Mouse (Mus musculus): ENCODE measurements around the gene Pptc7. TPM values are rescaled to one million over a fixed set of nuclear protein-coding genes. Genes with fewer than 3 reads are reported as not detected.

Gene Pptc7
- polyA plus RNA-seq, 2 experiments: 8.9 to 11.5 TPM

DNA sequence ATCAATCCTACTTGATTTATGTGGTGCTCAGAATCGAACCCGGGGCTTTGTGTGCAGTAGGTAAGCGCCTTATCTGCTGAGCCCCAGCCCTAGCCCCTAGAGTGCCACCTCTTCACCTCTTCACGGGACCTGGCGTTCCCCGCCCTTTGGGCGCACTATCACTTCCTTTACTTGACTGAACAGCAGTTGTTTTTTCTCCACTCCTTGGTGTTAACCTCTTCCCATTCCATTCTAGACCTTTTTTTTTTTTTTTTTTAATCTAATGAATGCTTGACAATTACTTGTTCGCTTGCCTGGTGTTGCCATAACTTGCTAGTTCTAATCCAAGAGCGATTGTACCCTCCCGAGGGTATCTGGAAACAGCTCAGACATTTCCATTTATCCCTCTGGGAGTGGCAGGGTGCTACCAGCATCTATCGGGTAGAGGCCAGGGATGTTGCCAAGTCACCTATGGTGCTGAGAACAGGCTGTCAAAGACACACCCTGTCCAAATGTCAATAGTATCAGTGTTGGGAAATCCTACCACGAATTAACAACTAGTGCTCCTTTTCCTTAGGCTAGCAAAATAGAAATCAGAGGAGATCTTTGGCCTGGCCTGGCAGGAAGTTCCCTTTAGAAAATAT is 4.3 kb upstream of the Pptc7 start:
- no peak overlapping the region for H3K27ac ChIP-seq (replicated peaks; ENCODE audit: low read depth, low read length)
- no peak overlapping the region for H3K4me2 ChIP-seq (replicated peaks; ENCODE audit: low read depth, low read length, severe bottlenecking)
- H3K36me3 ChIP-seq (ENCODE audit: control insufficient read depth, insufficient read depth, low read length): no peaks in the 10 kb centered on the region
- no peaks in the 10 kb centered on the region for H3K27me3 ChIP-seq (ENCODE audit: control insufficient read depth, insufficient read depth, low read length)
- ATAC-seq (ENCODE audit: low FRiP score, low read depth) (no peak), DNase-seq (ENCODE audit: low spot score) (no peak)
- no peak overlapping the region for H3K4me3 ChIP-seq (replicated peaks; ENCODE audit: low read length)
- H3K9ac ChIP-seq (ENCODE audit: low read depth, low read length, severe bottlenecking): no peak overlapping the region
- TF ChIP-seq POLR2A (IDR thresholded peaks at IDR 0.05; ENCODE audit: borderline replicate concordance, extremely low read depth, insufficient read depth, insufficient read length): no peak
- 77% methylated on average over 12 of the region's 12 CpGs for WGBS
- H3K9me3 ChIP-seq (ENCODE audit: control insufficient read depth, low read length): no peaks in the 10 kb centered on the region
- H3K4me1 ChIP-seq (ENCODE audit: control insufficient read depth, insufficient read depth, low read length): peaks cover 7% of the 10 kb centered on the region

DNA sequence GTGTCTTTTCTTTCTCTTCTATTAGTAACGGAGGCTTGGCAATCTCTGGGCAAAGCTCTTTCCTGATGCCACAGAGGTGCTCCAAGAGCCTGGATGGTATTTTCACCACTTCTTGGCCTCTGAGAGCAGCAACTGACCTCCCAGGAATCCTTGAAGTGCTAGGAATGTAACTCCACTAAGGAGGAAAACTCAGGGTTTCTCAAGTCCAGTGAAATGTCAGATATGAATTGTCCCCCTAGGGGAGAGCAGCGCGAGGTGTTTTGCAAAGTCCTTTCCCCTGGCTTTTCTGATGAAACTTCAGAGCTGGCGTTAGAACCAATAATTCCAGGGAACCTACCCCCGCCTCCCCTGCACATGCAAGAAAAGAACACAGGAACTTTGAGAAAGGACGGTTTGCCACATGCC is 3.7 kb upstream of the Pptc7 start:
- WGBS: 37% methylated on average over 6 of the region's 6 CpGs
- H3K9me3 ChIP-seq (ENCODE audit: control insufficient read depth, low read length): no peaks in the 10 kb centered on the region
- H3K4me2 ChIP-seq (replicated peaks; ENCODE audit: low read depth, low read length, severe bottlenecking): peak overlapping the region; percentile 16; the same call in 1 of the 2 replicates
- TF ChIP-seq POLR2A (IDR thresholded peaks at IDR 0.05; ENCODE audit: borderline replicate concordance, extremely low read depth, insufficient read depth, insufficient read length): no peak
- no peaks in the 10 kb centered on the region for H3K36me3 ChIP-seq (ENCODE audit: control insufficient read depth, insufficient read depth, low read length)
- peaks cover 11% of the 10 kb centered on the region for H3K4me1 ChIP-seq (ENCODE audit: control insufficient read depth, insufficient read depth, low read length)
- no peak overlapping the region for H3K4me3 ChIP-seq (replicated peaks; ENCODE audit: low read length)
- DNase-seq (ENCODE audit: low spot score): no peak
- no peak overlapping the region for H3K27ac ChIP-seq (replicated peaks; ENCODE audit: low read depth, low read length)
- H3K27me3 ChIP-seq (ENCODE audit: control insufficient read depth, insufficient read depth, low read length): no peaks in the 10 kb centered on the region
- no peak for ATAC-seq (ENCODE audit: low FRiP score, low read depth)
- no peak overlapping the region for H3K9ac ChIP-seq (ENCODE audit: low read depth, low read length, severe bottlenecking)

DNA sequence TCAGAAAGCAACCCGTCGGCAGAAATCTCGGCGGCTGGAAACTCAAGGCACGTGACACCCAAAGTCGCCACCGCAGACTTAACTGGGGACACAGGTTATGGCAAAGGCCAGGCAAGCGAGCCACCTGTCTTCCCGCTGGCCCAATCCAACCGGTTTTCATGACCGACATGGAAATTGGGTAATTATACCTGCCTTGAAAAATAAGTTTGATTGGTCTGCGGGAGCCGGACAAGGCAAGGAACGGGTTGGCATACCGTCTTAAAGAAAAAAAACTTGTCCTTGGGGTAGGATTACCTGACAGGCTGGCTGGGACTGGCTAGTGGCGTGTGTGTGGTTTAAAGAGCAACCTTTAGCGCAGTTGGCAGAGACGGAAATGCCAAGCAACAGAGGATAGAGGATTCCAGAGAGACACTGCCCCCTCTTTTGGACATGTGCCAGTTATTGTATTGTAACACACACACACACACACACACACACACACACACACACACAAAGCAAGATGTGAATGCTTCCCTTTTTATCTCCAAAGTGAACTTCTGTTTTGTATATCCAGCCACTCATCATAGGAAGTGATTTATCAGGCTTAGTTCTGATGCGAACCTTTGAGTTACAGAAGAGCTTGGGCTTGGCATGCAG is 3.2 kb upstream of the Pptc7 start:
- Histone ChIP-seq H3K9ac (ENCODE audit: low read depth, low read length, severe bottlenecking) (no peak overlapping the region), H3K36me3 (ENCODE audit: control insufficient read depth, insufficient read depth, low read length) (no peaks in the 10 kb centered on the region), H3K4me1 (ENCODE audit: control insufficient read depth, insufficient read depth, low read length) (peaks cover 16% of the 10 kb centered on the region), H3K9me3 (ENCODE audit: control insufficient read depth, low read length) (no peaks in the 10 kb centered on the region), H3K4me3 (replicated peaks; ENCODE audit: low read length) (no peak overlapping the region), H3K27ac (replicated peaks; ENCODE audit: low read depth, low read length) (no peak overlapping the region), H3K27me3 (ENCODE audit: control insufficient read depth, insufficient read depth, low read length) (no peaks in the 10 kb centered on the region), H3K4me2 (replicated peaks; ENCODE audit: low read depth, low read length, severe bottlenecking) (peak overlapping the region; percentile 16)
- DNase-seq (ENCODE audit: low spot score) (no peak), ATAC-seq (ENCODE audit: low FRiP score, low read depth) (no peak)
- no peak for TF ChIP-seq POLR2A (IDR thresholded peaks at IDR 0.05; ENCODE audit: borderline replicate concordance, extremely low read depth, insufficient read depth, insufficient read length)
- WGBS: 27% methylated on average over 19 of the region's 19 CpGs

DNA sequence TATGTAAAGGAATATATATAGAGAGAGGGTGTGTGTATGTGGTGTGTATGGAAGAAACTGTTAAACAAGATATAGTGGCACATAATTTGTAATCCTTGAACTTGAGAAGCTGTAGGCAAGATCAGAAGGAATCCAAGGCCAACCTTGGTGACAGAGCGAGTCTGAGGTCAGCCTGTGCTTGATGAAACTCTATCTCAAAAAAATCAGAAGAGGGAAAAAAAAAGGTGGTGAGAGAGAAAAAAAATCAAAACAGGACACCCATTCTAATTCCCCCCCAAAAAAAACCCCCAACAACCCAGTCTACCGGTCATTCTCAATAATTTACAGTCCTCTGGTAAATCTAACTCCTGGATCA is 360 bp upstream of the Pptc7 start:
- Histone ChIP-seq H3K9me3 (ENCODE audit: control insufficient read depth, low read length) (no peaks in the 10 kb centered on the region), H3K36me3 (ENCODE audit: control insufficient read depth, insufficient read depth, low read length) (peaks cover 13% of the 10 kb centered on the region), H3K27ac (replicated peaks; ENCODE audit: low read depth, low read length) (no peak overlapping the region), H3K4me2 (replicated peaks; ENCODE audit: low read depth, low read length, severe bottlenecking) (peak overlapping the region; percentile 98), H3K4me3 (replicated peaks; ENCODE audit: low read length) (peak overlapping the region; percentile 96), H3K9ac (ENCODE audit: low read depth, low read length, severe bottlenecking) (no peak overlapping the region), H3K4me1 (ENCODE audit: control insufficient read depth, insufficient read depth, low read length) (peaks cover 16% of the 10 kb centered on the region), H3K27me3 (ENCODE audit: control insufficient read depth, insufficient read depth, low read length) (no peaks in the 10 kb centered on the region)
- ATAC-seq (ENCODE audit: low FRiP score, low read depth) (no peak), DNase-seq (ENCODE audit: low spot score) (no peak)
- TF ChIP-seq POLR2A (IDR thresholded peaks at IDR 0.05; ENCODE audit: borderline replicate concordance, extremely low read depth, insufficient read depth, insufficient read length): no peak
- 23% methylated on average over 2 of the region's 2 CpGs for WGBS

DNA sequence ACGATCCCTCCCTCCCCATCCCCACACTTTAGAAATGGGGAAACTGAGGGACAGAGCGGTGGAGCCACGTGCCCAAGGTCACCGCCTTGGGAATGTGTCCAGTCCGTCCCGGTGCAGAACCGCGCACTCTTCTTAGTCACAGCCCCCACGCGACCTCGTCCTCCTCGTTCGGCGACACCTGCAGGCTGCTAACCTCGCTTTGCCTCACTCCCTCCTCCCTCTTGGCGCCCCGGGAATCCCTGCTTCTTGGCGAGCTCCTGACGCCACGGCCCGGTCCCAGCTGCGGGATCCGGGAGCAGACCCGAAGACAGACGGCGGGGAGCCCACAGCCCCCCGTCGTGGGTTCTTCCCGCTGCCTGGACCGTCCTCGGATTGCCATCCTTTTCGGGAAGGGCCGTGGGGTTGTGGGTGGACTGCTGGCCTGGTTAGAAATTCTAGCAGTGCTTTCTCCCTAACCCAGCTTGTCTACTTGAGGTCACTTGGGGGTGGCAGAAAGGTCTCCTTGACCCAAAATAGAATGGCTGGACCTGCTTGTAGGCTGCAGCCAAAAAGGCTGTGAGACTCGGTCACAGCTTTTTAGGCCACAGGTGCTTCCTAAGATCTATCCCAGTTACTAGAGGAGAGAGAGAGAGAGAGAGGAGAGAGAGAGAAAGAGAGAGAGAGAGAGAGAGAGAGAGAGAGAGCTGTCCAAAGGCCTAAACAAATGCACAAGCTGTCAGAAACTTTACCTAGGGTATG is 1.0 kb downstream of the Pptc7 start:
- 1% methylated on average over 34 of the region's 34 CpGs for WGBS
- H3K36me3 ChIP-seq (ENCODE audit: control insufficient read depth, insufficient read depth, low read length): peaks cover 15% of the 10 kb centered on the region
- H3K27me3 ChIP-seq (ENCODE audit: control insufficient read depth, insufficient read depth, low read length): no peaks in the 10 kb centered on the region
- DNase-seq (ENCODE audit: low spot score): peak; percentile 22
- H3K4me3 ChIP-seq (replicated peaks; ENCODE audit: low read length): peak overlapping the region; percentile 96
- no peak overlapping the region; the same call in 1 of the 2 replicates for H3K27ac ChIP-seq (replicated peaks; ENCODE audit: low read depth, low read length)
- peak overlapping the region; percentile 81 for H3K9ac ChIP-seq (ENCODE audit: low read depth, low read length, severe bottlenecking)
- TF ChIP-seq POLR2A (IDR thresholded peaks at IDR 0.05; ENCODE audit: borderline replicate concordance, extremely low read depth, insufficient read depth, insufficient read length): no peak
- no peaks in the 10 kb centered on the region for H3K9me3 ChIP-seq (ENCODE audit: control insufficient read depth, low read length)
- H3K4me1 ChIP-seq (ENCODE audit: control insufficient read depth, insufficient read depth, low read length): peaks cover 16% of the 10 kb centered on the region
- peak overlapping the region; percentile 98 for H3K4me2 ChIP-seq (replicated peaks; ENCODE audit: low read depth, low read length, severe bottlenecking)
- 0 out of 2 replicates have a peak, but pooled peaks have one; percentile 6 for ATAC-seq (ENCODE audit: low FRiP score, low read depth)

All from limb, embryonic 14.5 days (tissue).